Mouse (Mus musculus) cerebellum, postnatal 14 days (tissue): ENCODE data around the gene Rufy2.
A peak's percentile ranks its signal among the peaks of the same experiment; 100 is the strongest.

Experiments
- DNase-seq, 2 experiments: peaks; one replicate each; pipeline ENCODE4 v3.0.0; 2021; ENCODE audit warnings: mixed read lengths in 2 of 2

Gene Rufy2

DNA sequence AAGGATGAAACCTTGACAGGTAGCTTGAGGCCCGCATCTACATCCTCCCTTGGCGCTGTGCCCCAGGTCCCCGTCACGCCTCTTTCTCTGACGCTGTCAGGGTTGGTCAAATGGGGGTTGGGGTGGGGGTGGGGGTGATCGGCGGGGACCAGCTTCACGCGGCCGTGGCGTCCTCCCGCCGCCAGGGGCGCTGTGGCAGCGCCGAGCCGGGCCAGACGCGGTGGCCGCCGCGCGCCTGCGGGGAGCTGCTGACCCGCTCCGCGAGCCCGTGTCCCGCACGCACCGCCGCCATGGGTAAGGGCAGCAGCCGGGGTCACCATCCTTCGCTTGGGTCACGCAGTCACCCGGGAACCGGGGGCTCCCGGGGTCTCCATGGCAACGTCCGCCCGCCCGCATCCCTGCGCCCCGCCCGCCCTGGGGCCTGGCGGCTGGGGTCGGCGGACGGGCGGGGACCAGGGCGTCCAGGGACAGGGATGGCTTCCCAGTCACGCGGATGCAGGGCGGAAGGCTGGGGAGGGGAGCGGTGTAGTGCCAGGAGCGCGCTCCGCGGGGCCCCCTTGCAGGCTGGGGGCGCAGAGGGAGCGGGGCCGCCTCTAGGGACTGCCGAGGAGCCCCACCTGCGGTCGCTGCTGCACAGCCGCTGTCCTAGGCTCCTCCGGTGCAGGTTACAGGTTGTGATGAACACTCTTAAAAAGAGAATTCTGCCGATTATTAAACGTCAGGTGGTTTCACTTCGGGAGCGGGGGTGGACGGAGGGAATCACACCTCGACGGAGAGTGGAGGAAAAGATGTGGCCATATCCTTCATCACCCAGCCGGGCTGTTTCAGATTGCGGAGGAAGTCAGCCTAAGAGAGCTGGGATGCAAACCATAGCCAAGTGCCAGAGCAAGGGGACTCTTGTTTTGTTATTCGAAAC is at the start of gene Rufy2:
Gene Rufy2, plus strand, starts transcription at position 185 of the 916 bp plus-strand sequence.
- peak; percentile 99 to 100 for DNase-seq

DNA sequence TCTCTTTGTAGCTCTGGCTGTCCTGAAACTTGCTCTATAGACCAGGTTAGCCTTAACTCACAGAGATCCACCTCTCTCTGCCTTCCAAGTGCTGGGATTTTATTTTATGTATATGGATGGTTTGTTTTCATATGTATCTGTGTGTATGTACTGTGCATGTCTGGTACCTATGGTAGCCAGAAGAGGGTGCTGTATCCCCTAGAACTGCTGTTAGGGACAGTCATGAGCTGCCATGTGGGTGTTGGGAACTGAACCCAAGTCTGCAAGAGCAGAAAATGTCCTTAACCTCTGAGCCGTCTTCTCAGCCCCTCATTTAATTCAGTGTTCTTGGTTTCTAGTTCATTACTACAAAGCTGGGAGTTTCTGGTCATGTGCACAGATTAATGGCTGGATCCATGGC is 47.6 kb upstream of the Rufy2 start:
- no peak for DNase-seq

DNA sequence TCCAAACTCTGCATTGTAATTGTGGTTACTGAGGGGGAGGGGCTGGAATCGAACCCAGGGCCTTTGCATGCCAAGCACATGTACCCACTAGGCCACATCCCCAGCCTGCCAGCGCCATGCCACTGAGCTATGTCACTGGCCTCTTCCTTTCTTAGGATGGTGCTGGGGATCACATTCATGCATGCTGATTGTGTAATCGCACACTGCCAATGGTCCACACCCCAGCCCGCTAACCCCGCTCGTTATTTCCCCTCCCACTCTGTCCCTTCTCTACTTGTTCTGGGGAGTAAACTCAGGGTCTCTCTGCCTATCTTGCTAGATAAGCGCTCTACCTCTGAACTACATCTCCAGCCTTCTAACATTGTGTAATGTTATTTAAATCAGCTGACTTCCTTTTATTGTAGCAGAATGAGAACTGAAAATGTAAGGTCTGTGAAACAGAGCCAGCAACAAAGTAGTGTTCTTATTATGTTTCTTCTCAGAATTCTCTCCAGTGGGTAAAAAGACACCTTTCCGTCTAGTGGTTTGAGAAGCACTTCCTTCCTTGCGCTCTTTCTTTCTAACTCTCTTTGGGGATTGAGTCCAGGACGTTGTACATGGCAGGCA is 34.9 kb upstream of the Rufy2 start:
- DNase-seq: no peak

DNA sequence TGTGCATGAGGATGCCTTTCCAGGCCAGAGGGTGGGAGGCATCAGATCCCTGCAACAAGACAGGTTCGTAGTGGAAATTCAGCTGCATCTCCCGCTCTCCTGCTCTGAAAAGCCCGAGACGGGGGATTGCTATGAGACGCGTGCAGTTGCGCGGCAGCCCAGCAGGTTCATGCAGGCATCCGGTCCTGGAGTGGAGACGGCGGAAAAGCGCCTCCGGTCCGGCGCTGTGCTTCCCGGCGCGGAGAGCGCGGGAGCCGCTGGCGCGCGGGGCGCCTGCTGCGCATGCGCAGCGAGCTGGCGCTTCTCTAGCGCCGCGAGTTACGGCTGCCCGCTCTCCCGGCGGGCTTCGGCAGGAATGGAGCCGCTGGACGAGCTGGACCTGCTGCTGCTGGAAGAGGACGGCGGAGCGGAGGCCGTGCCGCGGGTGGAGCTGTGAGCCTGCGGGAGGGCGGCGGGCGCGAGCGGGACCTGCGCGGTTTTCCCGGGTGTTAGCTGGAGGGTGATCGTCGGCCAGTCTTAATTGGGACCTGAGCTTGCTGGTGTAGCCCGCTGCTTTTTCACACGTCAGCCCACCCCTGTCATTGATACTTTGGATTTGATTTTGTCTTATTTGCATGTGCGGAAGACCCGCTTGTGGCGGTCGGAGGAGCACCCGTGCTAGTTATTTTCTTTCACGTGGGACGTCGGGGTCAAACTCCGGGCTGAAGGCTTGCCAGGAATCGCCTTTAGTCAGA is 33.1 kb upstream of the Rufy2 start, which contains the start of gene Dna2:
Gene Dna2, plus strand, starts transcription at position 289 of the 734 bp plus-strand sequence.
- peak; percentile 66 to 78 for DNase-seq

DNA sequence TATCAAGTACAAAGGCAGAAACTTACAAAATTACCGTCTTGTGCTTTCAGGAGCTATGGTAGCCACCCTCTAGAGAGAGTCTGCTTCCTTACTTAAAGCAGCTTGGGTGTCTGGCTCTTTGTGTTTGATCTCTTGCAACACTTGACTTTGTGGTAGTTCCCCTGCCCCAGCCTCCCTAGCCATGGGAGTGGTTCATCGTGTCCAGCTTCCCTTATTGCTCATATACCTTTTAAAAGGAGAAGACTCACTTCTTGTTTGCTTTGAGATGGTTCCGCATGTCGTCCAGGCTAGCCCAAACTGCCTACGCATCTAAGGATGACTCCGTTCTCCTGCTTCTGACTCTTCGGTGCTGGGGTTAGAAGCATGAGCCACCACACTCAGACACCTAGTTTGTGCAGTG is 31.5 kb upstream of the Rufy2 start:
- no peak for DNase-seq

DNA sequence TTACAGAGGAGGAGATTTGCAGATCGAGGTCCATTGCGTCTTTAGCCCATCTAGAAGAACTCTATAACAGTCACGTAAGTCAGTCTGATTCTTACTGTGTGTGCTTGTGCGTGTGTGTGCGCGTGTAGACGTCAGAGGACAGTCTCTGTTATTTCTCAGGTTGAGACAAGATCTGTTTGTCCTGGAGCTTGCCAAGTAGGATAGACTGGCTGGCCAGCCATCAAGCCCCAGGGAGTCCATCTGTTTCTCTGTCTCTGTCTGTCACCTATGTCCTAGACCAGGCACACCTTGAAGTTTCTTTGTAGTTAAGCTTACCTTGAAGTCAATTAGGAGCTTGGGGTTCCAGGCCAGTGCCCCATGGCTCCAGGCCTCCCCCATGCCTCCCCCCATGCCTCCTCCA is 16.1 kb upstream of the Rufy2 start:
- peak; percentile 66 to 80 for DNase-seq

DNA sequence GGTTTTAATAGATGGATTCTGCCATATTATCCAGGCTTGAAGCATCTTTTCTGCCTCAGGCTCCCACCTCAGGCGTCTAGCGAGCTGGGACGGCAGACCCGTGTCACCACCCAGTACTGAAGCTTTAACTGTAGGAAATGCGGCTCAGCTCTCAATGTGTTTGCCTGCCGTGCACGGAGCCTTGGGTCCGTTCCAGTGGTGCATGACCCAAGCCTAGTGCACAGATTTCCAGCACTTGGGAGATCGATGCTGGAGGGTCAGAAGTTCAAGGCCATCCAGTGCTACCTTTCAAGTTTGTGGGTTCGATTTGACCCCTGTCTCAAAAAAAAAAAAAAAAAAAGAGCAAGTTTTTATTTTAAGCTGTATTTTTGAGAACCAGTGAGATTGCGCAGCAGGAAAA is 14.2 kb upstream of the Rufy2 start:
- no peak for DNase-seq

DNA sequence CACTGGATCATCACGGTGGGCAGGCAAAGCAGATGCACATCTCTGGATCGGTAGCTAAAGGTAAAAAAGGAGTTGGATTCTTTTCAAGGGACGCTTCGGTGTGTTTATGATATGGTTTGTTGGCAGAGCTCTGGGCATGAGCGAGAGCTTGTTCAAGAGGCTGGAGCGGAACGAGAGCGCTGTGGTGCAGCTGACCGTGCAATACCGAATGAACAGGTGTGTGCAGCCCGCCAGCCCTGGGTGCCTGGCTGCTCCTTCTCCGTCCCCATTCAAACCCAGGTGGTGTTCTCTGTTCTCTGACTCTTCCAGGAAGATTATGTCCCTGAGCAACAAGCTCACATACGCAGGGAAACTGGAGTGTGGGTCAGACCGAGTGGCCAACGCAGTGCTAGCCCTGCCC is 13.7 kb upstream of the Rufy2 start:
- peak; percentile 28 to 37 for DNase-seq

DNA sequence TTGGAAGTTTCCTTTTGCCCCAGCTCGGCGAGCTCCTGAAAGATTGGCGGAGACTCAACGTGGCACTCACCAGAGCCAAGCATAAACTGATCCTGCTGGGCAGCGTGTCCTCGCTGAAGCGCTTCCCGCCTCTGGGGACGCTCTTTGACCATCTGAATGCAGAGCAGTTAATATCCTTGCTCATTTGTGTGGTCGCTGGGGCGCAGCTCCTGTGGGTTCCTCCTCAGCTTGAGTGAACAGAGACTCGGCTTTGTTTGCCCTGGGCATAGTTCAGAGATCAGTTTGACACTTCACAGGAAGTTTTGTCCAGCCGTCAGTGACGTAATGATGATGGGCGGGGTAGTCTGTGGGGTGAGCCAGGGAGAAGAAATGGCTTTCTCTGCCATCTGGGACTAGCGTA is 8.2 kb upstream of the Rufy2 start:
- DNase-seq: peak; percentile 64

DNA sequence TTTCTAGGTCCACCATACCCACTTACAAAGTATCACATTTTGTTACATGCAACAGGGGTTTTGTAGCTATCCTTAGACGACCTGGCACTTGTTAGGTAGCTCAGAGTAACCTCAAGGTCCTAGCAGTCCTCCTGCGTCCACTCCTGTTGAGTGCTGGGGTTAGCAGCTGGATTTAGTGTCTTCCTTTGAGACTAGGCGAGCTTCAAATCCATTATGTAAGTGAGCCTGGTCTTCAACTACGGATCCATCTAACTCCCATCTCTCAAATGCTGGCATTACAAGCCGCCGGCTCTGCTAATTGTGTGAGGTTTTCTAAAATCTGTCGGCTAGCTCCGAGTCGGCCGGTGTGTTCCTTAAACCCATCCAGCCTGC is 370 bp upstream of the Rufy2 start:
- no peak for DNase-seq

DNA sequence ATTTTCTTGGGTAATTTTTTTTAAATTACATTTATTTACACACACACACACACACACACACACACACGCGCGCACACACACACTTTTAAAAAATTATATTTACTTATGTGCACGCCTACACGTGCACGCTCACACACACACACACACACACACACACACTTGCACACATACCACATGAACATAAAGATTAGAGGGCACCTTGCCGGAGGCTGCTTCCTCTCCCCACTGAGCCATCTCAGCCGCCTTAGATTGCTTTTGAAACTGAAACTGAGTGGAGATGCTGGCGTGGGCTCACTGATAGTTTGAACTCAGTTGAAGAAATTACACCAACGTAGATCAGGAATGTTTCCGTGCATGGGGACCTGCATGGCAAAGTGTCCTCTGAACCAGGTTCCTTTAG is 4.0 kb downstream of the Rufy2 start:
- DNase-seq: no peak

DNA sequence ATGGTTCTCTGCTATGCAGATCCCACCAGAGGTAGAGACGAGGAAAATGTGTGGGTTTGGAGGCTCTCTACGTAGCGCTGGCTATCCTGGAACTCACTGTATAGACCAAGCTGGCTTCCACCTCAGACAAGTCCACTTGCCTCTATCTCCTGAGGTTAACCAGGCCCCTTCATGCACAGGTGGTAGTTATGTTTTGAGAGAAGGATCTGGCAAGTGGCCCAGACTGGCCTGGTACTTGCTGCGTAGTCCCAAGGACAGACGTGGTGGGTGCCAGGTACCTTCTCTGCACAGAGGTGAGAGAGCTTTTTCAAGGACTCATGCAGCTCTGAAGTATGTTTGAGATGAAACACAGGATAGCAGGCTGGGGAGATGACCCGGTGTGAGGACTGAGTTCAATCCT is 4.5 kb downstream of the Rufy2 start:
- DNase-seq: peak; percentile 24 to 36

DNA sequence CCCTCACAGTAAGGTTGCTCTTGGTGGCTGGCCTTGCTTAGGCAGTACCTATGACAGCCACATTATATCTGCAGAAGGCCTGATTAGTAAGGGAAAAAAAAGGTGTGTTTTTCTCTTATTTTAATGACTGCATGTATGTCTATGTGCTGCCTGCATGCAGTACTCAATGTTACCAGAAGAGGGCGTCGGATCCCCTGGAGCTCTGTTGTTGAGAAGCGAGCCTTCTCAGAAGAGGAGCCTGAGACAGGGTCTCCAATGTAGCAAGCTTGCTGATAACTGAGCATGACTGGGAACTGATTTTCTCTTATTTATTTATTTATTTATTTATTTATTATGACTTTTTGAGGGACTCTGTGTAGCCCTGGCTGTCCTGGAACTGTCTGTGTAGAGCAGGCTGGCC is 7.3 kb downstream of the Rufy2 start:
- DNase-seq: peak; percentile 39 to 72

DNA sequence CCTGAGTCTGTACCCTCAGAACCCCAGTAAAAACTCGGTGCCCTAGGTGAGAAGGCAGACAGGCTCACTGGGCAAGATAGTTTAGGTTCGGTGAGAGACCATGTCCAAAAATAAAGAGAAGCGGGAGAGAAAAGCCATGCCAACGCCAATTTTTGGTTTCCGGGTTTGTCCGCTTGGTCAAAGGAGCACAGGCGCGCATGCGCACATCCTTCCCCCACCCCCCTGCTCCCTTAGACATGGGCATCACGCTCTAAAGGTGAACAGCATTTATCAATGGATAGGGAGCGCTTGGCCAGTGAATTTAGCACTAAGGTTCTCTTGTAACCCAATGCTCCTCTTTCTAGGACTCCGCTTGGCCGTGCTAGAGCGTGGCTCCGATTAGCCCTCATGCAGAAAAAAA is 10.6 kb downstream of the Rufy2 start:
- no peak for DNase-seq

DNA sequence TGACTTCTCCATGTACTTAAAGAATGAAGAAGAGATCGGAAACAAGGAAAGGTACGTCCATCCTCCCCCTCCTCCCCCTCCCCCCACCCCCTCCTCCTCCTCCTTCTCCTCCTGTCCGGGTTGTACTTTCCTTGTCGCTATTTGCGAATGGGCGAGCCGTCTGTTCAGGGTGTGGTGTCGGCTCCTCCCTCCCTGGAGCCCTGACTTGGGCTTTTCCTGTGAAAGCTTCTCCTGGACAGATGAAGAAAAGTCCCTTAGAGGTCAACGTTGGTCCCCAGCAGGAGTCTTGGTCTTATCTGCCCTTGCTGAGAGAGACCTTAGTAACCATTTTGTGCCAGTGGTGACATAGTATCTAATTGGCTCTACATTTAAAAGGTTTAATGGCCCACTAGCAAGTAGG is 14.0 kb downstream of the Rufy2 start:
- DNase-seq: no peak

DNA sequence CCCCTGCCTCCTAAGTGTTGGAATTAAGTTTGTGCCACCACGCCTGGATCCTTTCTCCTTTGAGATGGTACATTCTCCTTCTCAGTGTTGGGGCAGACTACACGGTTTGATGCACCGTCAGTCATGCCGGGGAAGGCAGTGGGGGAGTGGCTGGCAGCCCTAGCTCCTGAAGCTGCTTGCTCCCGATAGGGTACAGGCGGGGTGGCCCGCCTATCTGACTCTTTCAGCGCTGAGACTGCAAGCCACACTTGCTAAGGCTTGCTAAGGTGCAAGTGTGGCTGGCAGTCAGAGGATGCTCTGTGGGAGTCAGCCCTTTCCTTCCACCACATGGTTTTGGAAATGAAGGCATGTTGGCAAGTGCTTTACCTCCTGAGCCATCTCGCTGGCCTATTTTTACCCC is 20.6 kb downstream of the Rufy2 start:
- no peak for DNase-seq

DNA sequence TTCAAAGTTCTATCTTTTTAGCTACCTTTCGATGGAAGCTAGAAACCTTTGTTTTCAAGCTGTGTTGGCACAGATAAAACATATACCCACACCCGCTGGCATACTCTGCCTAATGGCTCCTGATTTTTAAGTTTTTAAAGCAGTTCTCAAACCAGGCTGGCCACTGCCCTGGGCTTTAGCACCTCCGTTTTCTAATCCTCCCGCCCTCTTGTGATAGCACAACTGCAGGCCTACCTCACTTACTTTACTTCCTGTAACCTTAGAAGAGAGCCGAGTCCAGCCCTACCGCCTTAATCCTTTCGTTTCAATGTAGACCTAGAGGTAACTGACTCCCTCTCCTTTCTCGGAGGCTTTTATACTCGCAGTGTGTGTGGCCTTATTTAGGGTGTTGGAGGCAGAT is 23.2 kb downstream of the Rufy2 start:
- no peak for DNase-seq

DNA sequence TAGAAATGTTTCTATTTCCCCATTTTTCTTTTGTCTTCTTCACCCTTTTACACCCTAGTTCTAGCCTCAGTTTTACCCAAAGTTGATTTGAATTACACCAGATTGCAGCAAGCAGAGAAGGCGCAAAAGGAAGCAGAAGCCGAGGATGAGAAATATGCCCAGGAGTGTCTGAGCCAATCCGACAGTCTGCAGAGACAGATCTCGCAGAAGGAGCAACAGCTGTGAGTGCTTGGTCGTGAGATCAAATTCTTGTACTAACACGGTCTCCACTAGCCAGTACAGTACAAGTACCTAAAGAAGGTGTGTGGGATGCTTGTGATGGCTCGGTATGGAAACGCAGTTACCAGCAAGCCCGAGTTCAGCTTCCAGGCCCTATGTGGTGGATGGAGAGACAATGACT is 24.5 kb downstream of the Rufy2 start:
- DNase-seq: no peak

DNA sequence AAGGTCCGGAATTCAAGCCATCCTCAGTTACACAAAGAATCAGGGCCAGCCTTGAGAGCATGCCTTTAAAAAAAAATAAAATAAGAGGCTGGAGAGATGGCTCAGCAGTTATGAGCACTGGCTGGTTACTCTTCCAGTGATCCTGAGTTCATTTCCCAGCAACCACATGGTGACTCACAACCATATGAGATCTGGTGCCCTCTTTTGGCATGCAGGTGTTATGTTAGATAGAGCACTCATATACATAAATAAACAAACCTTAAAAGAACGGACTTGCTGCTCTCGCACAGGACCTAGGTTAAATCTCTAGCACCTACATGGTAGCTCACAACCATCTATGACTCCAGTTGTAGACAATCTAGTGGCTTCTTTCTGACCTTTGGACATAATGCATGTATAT is 28.2 kb downstream of the Rufy2 start:
- no peak for DNase-seq

DNA sequence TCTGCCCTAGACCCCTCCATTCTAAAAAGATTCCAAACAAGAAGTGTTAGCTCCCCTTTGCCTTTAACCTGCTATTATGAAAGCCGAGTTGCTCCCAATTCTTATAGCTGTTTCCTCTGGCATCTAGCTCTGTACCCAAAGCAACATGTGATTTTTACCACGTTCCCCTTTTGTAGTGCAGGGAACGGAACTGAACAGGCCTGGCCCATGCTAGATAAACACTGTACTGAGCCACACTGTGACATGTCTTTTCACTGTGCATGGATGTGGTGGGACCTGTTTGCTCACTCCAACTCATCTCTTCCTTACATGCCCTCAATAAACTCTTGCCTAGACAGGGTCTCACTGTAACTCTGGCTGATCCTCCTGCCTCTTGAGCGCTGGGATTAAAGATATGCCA is 30.2 kb downstream of the Rufy2 start:
- no peak for DNase-seq

DNA sequence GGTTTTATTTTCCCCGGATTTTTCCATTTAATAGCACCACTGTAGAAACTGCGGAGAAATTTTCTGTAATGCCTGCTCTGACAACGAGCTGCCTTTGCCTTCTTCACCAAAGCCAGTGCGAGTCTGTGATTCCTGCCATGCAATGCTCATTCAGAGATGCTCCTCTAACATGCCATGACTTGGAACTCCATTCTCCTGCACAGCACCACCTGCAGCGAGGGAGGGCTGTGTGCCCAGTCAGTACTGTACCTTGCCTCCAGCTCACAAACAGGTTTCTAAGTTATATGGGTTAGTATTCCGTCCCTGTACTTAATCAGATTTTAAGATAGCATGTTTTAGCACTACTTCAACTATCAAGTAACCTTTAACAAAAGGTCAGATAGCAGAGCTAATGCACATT is 31.5 kb downstream of the Rufy2 start:
- peak; percentile 42 to 51 for DNase-seq

DNA sequence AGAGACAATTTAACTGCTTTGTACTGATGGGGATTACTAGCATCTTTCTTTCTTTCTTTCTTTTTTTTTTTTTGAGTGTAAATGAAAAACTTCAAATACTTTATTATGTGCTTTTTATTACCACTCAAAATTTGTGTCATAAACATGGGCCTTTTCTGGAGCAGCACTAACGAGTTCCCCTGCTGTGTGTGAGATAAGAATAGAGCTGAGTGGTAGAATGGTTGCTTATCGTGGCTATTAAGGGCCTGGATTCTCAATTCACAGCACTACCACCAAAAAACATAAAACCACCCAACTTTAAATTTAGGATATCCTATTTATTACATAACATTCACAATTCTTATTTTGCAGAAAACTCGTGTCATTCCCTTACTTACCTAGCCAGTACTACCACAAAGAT is 33.5 kb downstream of the Rufy2 start:
- no peak for DNase-seq

DNA sequence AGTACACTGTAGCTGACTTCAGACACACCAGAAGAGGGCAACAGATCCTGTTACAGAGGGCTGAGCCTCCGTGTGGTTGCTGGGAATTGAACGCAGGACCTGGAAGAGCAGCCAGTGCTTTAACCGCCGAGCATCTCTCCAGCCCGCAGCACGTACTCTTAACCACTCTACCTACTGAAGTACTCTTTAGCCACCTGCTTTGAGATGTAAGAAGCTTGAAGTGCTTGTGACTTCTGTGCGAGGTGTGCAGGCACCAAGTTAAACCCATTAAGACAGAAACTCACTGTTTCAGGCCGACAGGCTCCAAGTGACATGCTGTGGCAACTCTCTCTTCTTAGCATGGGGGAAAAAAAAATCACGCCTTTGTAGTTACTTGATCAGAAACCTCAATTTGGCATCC is 34.1 kb downstream of the Rufy2 start:
- DNase-seq: no peak

DNA sequence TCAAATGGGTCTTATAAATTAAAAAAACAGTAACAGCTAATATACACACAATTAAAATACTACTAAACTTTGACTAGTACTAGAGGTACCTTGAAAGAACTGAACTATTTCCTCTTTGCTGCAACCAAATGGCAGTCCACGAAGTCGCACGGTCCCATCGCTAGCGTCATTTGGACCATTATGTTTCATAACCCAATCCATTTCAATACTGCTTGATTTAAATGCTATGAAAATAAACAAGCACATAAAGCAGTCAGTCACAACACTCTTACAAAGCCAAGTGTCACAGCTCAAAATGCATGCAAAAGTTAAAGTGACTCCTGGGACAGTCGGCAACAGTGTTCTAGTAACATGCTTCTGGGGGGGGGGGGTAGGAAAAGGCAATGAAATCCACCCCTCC is 39.3 kb downstream of the Rufy2 start:
- no peak for DNase-seq
